Mouse (Mus musculus): ENCODE results near the gene Vmn2r56.

DNA sequence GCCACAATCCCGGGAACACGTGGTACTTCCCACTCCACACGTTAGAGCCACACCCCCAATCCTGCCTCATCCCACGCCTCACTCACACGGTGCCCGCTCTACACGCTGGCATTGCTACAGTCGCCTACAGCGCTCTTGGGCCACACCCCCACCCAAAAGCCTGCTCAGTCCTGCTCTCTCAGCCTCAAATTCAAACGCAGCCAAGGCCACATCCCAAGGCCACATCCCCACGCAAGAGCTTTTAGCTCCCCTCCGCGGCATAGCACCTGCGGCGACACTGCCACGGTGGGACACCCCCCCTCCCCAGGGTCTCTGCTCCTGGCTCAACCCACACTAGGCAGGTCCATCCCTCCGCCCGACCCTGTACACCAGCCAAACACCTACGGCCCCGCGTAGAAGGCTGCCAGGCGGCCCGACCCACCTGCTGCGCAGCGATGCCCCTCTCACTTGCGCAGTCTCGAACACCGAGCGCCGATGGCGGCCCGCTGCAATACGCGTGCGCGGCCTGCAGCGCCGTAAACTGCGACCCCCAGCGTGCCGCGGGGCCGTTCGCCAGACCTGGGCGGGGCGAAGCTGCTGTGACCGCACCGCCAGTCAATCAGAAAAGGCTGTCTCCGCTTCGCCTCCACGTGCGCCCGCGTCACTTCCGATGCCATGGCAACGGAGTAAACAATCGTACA lies 45.5 kb upstream of the Vmn2r56 start:
- no peak for TF ChIP-seq CTCF (conservative IDR thresholded peaks at IDR 0.05; ENCODE audit: insufficient read depth, insufficient read length, low read depth, low read length)
- TF ChIP-seq POLR2A (IDR thresholded peaks at IDR 0.05; ENCODE audit: low read depth, low read length), result no peak

Measured in kidney, adult 2 months (tissue).